Mouse (Mus musculus) monocyte, adult 2 months (primary cell): Measurements from ENCODE around the gene Wdr20.
"Not testable (repeated sequence)": the region's sequence is repeated elsewhere in the genome, so short reads cannot be mapped to it uniquely, and the experiment has no call there.

Experiments used
- DNase-seq, 2 experiments: peaks; one replicate each; pipeline ENCODE4 v3.0.0; 2022; ENCODE audit warnings: low spot score in 2 of 2, low read depth in 1 of 2

Gene Wdr20

GRCm38 (mm10) chr12:110737170-110738157, at the start of gene Wdr20:
Wdr20 (plus strand) TSS chr12:110737944.
- DNase-seq, result peak; percentile 92 to 95

GRCm38 (mm10) chr12:110688921-110689320, 48.8 kb upstream of the Wdr20 start:
- not testable (repeated sequence) for DNase-seq

GRCm38 (mm10) chr12:110689919-110690643, 47.7 kb upstream of the Wdr20 start:
- DNase-seq, result no peak

- not testable (repeated sequence) for DNase-seq
Measured at GRCm38 (mm10) chr12:110693378-110693777, 44.4 kb upstream of the Wdr20 start.

GRCm38 (mm10) chr12:110695676-110696171, 42.0 kb upstream of the Wdr20 start:
- DNase-seq, result peak in 1 of 2 experiments; percentile 19

GRCm38 (mm10) chr12:110696173-110696974, 41.4 kb upstream of the Wdr20 start:
- DNase-seq, result peak; percentile 96 to 97

- no peak for DNase-seq
Measured at GRCm38 (mm10) chr12:110696975-110697400, 40.8 kb upstream of the Wdr20 start.

- no peak for DNase-seq
Measured at GRCm38 (mm10) chr12:110697457-110697856, 40.3 kb upstream of the Wdr20 start.

- DNase-seq, result no peak
Measured at GRCm38 (mm10) chr12:110698080-110698479, 39.7 kb upstream of the Wdr20 start.

- no peak for DNase-seq
Measured at GRCm38 (mm10) chr12:110698523-110699170, 39.1 kb upstream of the Wdr20 start.

GRCm38 (mm10) chr12:110699171-110699547, 38.6 kb upstream of the Wdr20 start:
- DNase-seq, result no peak

- no peak for DNase-seq
Measured at GRCm38 (mm10) chr12:110700730-110701129, 37.0 kb upstream of the Wdr20 start.

GRCm38 (mm10) chr12:110701363-110701762, 36.4 kb upstream of the Wdr20 start:
- DNase-seq, result not testable (repeated sequence)

GRCm38 (mm10) chr12:110702556-110702955, 35.2 kb upstream of the Wdr20 start, which contains the start of gene Hsp90aa1:
Hsp90aa1 (minus strand) TSS chr12:110702728.
- no peak for DNase-seq

GRCm38 (mm10) chr12:110703008-110703471, 34.7 kb upstream of the Wdr20 start:
- peak; percentile 62 to 67 for DNase-seq

- DNase-seq, result no peak
Measured at GRCm38 (mm10) chr12:110703682-110704081, 34.1 kb upstream of the Wdr20 start.

- DNase-seq, result not testable (repeated sequence)
Measured at GRCm38 (mm10) chr12:110705419-110705818, 32.3 kb upstream of the Wdr20 start.

- peak; percentile 69 to 72 for DNase-seq
Measured at GRCm38 (mm10) chr12:110706337-110707231, 31.2 kb upstream of the Wdr20 start.

- no peak for DNase-seq
Measured at GRCm38 (mm10) chr12:110707451-110707850, 30.3 kb upstream of the Wdr20 start.
